In genomic region chr16:44460922-44461321, GRCm38 (mm10) we compare ENCODE assay signal across 25 mouse cellular contexts.
A peak's percentile ranks its signal among the peaks of the same experiment; 100 is the strongest.
DNase-seq lines count a peak whose midpoint lies in the region; ATAC-seq lines count a peak whose summit lies in the region.
"Had no signal": no experiment of that assay in that cellular context is flagged by ENCODE, and none has a peak within 500 bp of the region (broad histone marks: within the 10 kb centered on the region; RNA-seq: fewer than 3 reads in every experiment).

No protein-coding gene starts in this region.

- H3K27ac ChIP-seq in embryonic facial prominence, embryonic 10.5 days (replicated peaks), result no peak overlapping the region
- H3K27ac ChIP-seq: embryonic facial prominence, embryonic 13.5 days; forebrain, embryonic 12.5 days; forebrain, embryonic 15.5 days; heart, embryonic 10.5 days; heart, embryonic 13.5 days; hindbrain, embryonic 12.5 days; hindbrain, embryonic 15.5 days had no signal

- no peaks in the 10 kb centered on the region for H3K27me3 ChIP-seq in embryonic facial prominence, embryonic 10.5 days (replicated peaks; ENCODE audit: low read depth, poor library complexity, severe bottlenecking)
- H3K27me3 ChIP-seq: embryonic facial prominence, embryonic 13.5 days; forebrain, embryonic 12.5 days; forebrain, embryonic 15.5 days; heart, embryonic 13.5 days; hindbrain, embryonic 12.5 days; hindbrain, embryonic 15.5 days had no signal

- peak; percentile 64 for ATAC-seq in inflammation-experienced regulatory T-cells, adult 6 months
- ATAC-seq: forebrain, embryonic 15.5 days; intestine, embryonic 16.5 days had no signal

- H3K4me1 ChIP-seq in embryonic facial prominence, embryonic 10.5 days, result 0 out of 2 replicates have a peak, but pooled peaks cover 2% of the 10 kb centered on the region
- H3K4me1 ChIP-seq: embryonic facial prominence, embryonic 13.5 days; forebrain, embryonic 15.5 days; heart, embryonic 13.5 days; hindbrain, embryonic 12.5 days; hindbrain, embryonic 15.5 days had no signal

- H3K9me3 ChIP-seq in embryonic facial prominence, embryonic 10.5 days, result no peaks in the 10 kb centered on the region
- H3K9me3 ChIP-seq: embryonic facial prominence, embryonic 13.5 days; forebrain, embryonic 12.5 days; forebrain, embryonic 15.5 days; heart, embryonic 10.5 days; heart, embryonic 13.5 days; hindbrain, embryonic 12.5 days; hindbrain, embryonic 15.5 days had no signal

- H3K4me3 ChIP-seq in embryonic facial prominence, embryonic 10.5 days, result no peak overlapping the region
- H3K4me3 ChIP-seq: embryonic facial prominence, embryonic 13.5 days; erythroblast, embryonic 14.5 days; forebrain, embryonic 12.5 days; forebrain, embryonic 15.5 days; heart, embryonic 10.5 days; heart, embryonic 13.5 days; hindbrain, embryonic 12.5 days; hindbrain, embryonic 15.5 days had no signal

- intact Hi-C loops in heart, postnatal 36 days (cut with DNase I), result no loop called here

- peak; percentile 20 for DNase-seq in CD4-positive helper T cell, adult 2 months (ENCODE audit: low read depth, low spot score)
- DNase-seq in CD4-positive, CD25-positive, alpha-beta regulatory T cell, adult 2 months (ENCODE audit: low read depth, low spot score), result peak; percentile 21
- peak; percentile 17 for DNase-seq in T-cell, adult 2 months (ENCODE audit: low spot score)
- no peak for DNase-seq in embryonic facial prominence, embryonic 10.5 days (ENCODE audit: low spot score)
- DNase-seq in urinary bladder, postnatal 14 days (ENCODE audit: low spot score), result no peak
- no peak for DNase-seq in heart, postnatal 36 days
- DNase-seq: adrenal gland, adult 2 months; adrenal gland, postnatal 14 days; cerebellum, adult 11 months; cerebellum, adult 2 months; cerebellum, adult 9-11 months; cerebellum, postnatal 25 days; gastrocnemius, postnatal 25 days; heart, adult 18-20 months; heart, postnatal 14 days had no signal

- 83% methylated on average over 5 of the region's 5 CpGs for WGBS in embryonic facial prominence, embryonic 10.5 days

- no peaks in the 10 kb centered on the region for H3K36me3 ChIP-seq in embryonic facial prominence, embryonic 10.5 days (replicated peaks)
- H3K36me3 ChIP-seq: embryonic facial prominence, embryonic 13.5 days; forebrain, embryonic 12.5 days; forebrain, embryonic 15.5 days; heart, embryonic 10.5 days; heart, embryonic 13.5 days; hindbrain, embryonic 12.5 days; hindbrain, embryonic 15.5 days had no signal

Comparison
In these comparisons a context has a peak if more than half of its experiments do, and no peak if none do; other contexts are left out.
1. DNase-seq: peak in CD4-positive helper T cell, adult 2 months (single experiment), CD4-positive, CD25-positive, alpha-beta regulatory T cell, adult 2 months (single experiment) and T-cell, adult 2 months (single experiment); none in embryonic facial prominence, embryonic 10.5 days (single experiment), urinary bladder, postnatal 14 days (single experiment) and heart, postnatal 36 days (0 of 2).